Mouse (Mus musculus) limb, embryonic 14.5 days (tissue): ENCODE data around the gene Dnaic1. TPM values are rescaled to one million over a fixed set of nuclear protein-coding genes. Genes with fewer than 3 reads are reported as not detected.

Experiments used
- ATAC-seq: fragments of 200-750 bp; cut with Nextera tagmentation; 2 replicates; pipeline ENCODE4 v1.8.0; 2017; ENCODE audit warnings: low read depth, moderate number of reproducible peaks, moderate TSS enrichment; ENCODE audit not compliant: low FRiP score
- DNase-seq: peaks from one replicate; pipeline ENCODE4 v3.0.0-alpha.2; 2015; ENCODE audit warnings: low spot score
- H3K27ac ChIP-seq: fragments of 300-500 bp; sonication (generic); replicated peaks from 2 replicates; pipeline ENCODE4 v1.5.1; 2014; ENCODE audit warnings: low read depth, mild to moderate bottlenecking, low read length, moderate library complexity, mixed read lengths
- H3K27me3 ChIP-seq: fragments of 300-500 bp; sonication (generic); 2 replicates; pipeline ENCODE4 v1.6.1; 2014; ENCODE audit warnings: low read length, mixed read lengths; ENCODE audit not compliant: control insufficient read depth, insufficient read depth
- H3K36me3 ChIP-seq: fragments of 300-500 bp; sonication (generic); 2 replicates; pipeline ENCODE4 v1.6.1; 2014; ENCODE audit warnings: mild to moderate bottlenecking, low read length, moderate library complexity, mixed read lengths; ENCODE audit not compliant: control insufficient read depth, insufficient read depth
- H3K4me1 ChIP-seq: fragments of 300-500 bp; sonication (generic); 2 replicates; pipeline ENCODE4 v1.6.1; 2014; ENCODE audit warnings: antibody characterized with exemption, low read length, mixed read lengths; ENCODE audit not compliant: control insufficient read depth, insufficient read depth
- H3K4me2 ChIP-seq: fragments of 300-500 bp; sonication (generic); replicated peaks from 2 replicates; pipeline ENCODE4 v1.6.1; 2014; ENCODE audit warnings: low read depth, mild to moderate bottlenecking, low read length, moderate library complexity; ENCODE audit not compliant: severe bottlenecking
- H3K4me3 ChIP-seq: fragments of 300-500 bp; sonication (generic); replicated peaks from 2 replicates; pipeline ENCODE4 v1.5.1; 2014; ENCODE audit warnings: low read length
- H3K9ac ChIP-seq: fragments of 300-500 bp; sonication (generic); 2 replicates; pipeline ENCODE4 v1.6.1; 2014; ENCODE audit warnings: mild to moderate bottlenecking, low read depth, low read length, moderate library complexity; ENCODE audit not compliant: severe bottlenecking
- H3K9me3 ChIP-seq: fragments of 300-500 bp; sonication (generic); 2 replicates; pipeline ENCODE4 v1.6.1; 2016; ENCODE audit warnings: low read length; ENCODE audit not compliant: control insufficient read depth
- POLR2A ChIP-seq: fragments of 200-500 bp; IDR thresholded peaks from 2 replicates; pipeline ENCODE4 v1.8.0; 2012; ENCODE audit warnings: inconsistent platforms, mild to moderate bottlenecking, moderate library complexity, borderline replicate concordance; ENCODE audit not compliant: insufficient read depth, insufficient read length; ENCODE audit errors: extremely low read depth
- WGBS: fragments of 180-500 bp; shearing (Covaris S2); extraction: QIAGEN DNeasy Blood & Tissue Kit; methylation state at CpG from one replicate; pipeline ENCODE4 v1.1.7; 2014; 5-methylcytosine and 5-hydroxymethylcytosine counted together
- polyA plus RNA-seq, 2 experiments: library from polyadenylated mRNA; depleted of rRNA in 1 of 2; stranded (reverse) in 1 of 2; unstranded in 1 of 2; fragments of >200 nt; fragmentation: Nextera tagmentation in 1 of 2; extraction: Ambion mirVana in 1 of 2; gene quantifications; 2 replicates each; pipeline versions ENCODE4 v1.2.1 to v1.2.3; 2012 to 2014

The Dnaic1 gene
- polyA plus RNA-seq, 2 experiments: 0.67 to 0.78 TPM

GRCm38 (mm10) chr4:41526553-41526952 is 43.0 kb upstream of the Dnaic1 start:
- H3K4me1 ChIP-seq: no peaks in the 10 kb centered on the region
- no peak overlapping the region for H3K4me2 ChIP-seq
- ATAC-seq (no peak), DNase-seq (no peak)
- 75% methylated on average over 7 of the region's 7 CpGs for WGBS
- no peak overlapping the region for H3K9ac ChIP-seq
- H3K9me3 ChIP-seq: no peaks in the 10 kb centered on the region
- H3K27ac ChIP-seq: no peak overlapping the region
- peaks cover 15% of the 10 kb centered on the region; the same call in 1 of the 2 replicates for H3K27me3 ChIP-seq
- H3K4me3 ChIP-seq: no peak overlapping the region
- H3K36me3 ChIP-seq: no peaks in the 10 kb centered on the region
- TF ChIP-seq POLR2A: no peak

- ATAC-seq: no peak
- Histone ChIP-seq H3K4me1 (no peaks in the 10 kb centered on the region), H3K4me2 (no peak overlapping the region), H3K9me3 (no peaks in the 10 kb centered on the region), H3K9ac (no peak overlapping the region), H3K4me3 (no peak overlapping the region), H3K36me3 (no peaks in the 10 kb centered on the region), H3K27ac (no peak overlapping the region), H3K27me3 (peaks cover 15% of the 10 kb centered on the region; the same call in 1 of the 2 replicates)
- TF ChIP-seq POLR2A: no peak
- 47% methylated on average over 13 of the region's 13 CpGs for WGBS
- DNase-seq: no peak
Measured at GRCm38 (mm10) chr4:41527076-41527475, 42.5 kb upstream of the Dnaic1 start.

- Histone ChIP-seq H3K9ac (no peak overlapping the region), H3K36me3 (no peaks in the 10 kb centered on the region), H3K9me3 (no peaks in the 10 kb centered on the region), H3K27ac (no peak overlapping the region), H3K4me1 (no peaks in the 10 kb centered on the region), H3K4me3 (no peak overlapping the region), H3K4me2 (no peak overlapping the region), H3K27me3 (peaks cover 11% of the 10 kb centered on the region; the same call in 1 of the 2 replicates)
- TF ChIP-seq POLR2A: no peak
- ATAC-seq: no peak
- no peak for DNase-seq
- 24% methylated on average over 8 of the region's 8 CpGs for WGBS
Measured at GRCm38 (mm10) chr4:41527996-41528395, 41.6 kb upstream of the Dnaic1 start.

GRCm38 (mm10) chr4:41532420-41532819 is 37.2 kb upstream of the Dnaic1 start:
- no peak for ATAC-seq
- 28% methylated on average over 6 of the region's 6 CpGs for whole genome bisulfite sequencing

GRCm38 (mm10) chr4:41534866-41535265 is 34.7 kb upstream of the Dnaic1 start:
- no peaks in the 10 kb centered on the region for H3K36me3 ChIP-seq
- no peak overlapping the region for H3K27ac ChIP-seq
- no peaks in the 10 kb centered on the region for H3K9me3 ChIP-seq
- no peaks in the 10 kb centered on the region for H3K27me3 ChIP-seq
- no peak for TF ChIP-seq POLR2A
- DNase-seq (no peak), ATAC-seq (no peak)
- 67% methylated on average over 5 of the region's 5 CpGs for WGBS
- no peak overlapping the region for H3K4me3 ChIP-seq
- H3K4me2 ChIP-seq: no peak overlapping the region
- no peak overlapping the region for H3K9ac ChIP-seq
- H3K4me1 ChIP-seq: no peaks in the 10 kb centered on the region

More at GRCm38 (mm10) chr4:41532420-41532819, 37.2 kb upstream of the Dnaic1 start:
- Histone ChIP-seq H3K9me3 (no peaks in the 10 kb centered on the region), H3K4me1 (no peaks in the 10 kb centered on the region), H3K36me3 (no peaks in the 10 kb centered on the region), H3K27me3 (no peaks in the 10 kb centered on the region; the same call in 1 of the 2 replicates), H3K9ac (no peak overlapping the region), H3K4me2 (no peak overlapping the region), H3K4me3 (no peak overlapping the region), H3K27ac (no peak overlapping the region)
- peak; percentile 62 for DNase-seq
- no peak for TF ChIP-seq POLR2A

DNA sequence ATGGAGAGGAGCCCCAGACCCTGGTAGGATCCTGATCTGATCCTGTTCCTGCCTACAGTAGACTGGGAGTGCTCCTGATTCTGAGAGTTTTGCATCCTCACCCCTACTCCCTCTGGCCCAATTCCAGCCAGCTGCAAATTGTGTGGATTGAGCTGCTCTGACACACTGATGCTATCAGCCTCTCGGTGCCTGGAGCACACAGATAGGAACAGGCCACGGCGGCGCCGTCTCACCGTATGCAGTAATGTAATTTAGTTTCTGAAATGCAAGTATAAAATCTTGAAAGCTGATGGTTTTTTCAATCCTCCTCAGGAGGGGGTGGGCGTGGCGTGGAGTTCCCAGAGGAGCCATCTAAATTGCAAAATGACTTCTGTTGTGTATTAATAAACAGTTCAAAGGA is 27.4 kb upstream of the Dnaic1 start:
- Histone ChIP-seq H3K36me3 (no peaks in the 10 kb centered on the region), H3K27ac (no peak overlapping the region), H3K4me1 (no peaks in the 10 kb centered on the region), H3K4me2 (no peak overlapping the region), H3K9ac (no peak overlapping the region), H3K27me3 (no peaks in the 10 kb centered on the region), H3K9me3 (no peaks in the 10 kb centered on the region), H3K4me3 (no peak overlapping the region)
- WGBS: 74% methylated on average over 8 of the region's 8 CpGs
- no peak for TF ChIP-seq POLR2A
- no peak for ATAC-seq
- no peak for DNase-seq
